Mouse (Mus musculus) embryonic facial prominence, embryonic 13.5 days (tissue): ENCODE results near the gene Slc16a11. TPM values are rescaled to one million over a fixed set of nuclear protein-coding genes. Genes with fewer than 3 reads are reported as not detected.

Experiments
- ATAC-seq: fragments of 200-750 bp; cut with Nextera tagmentation; 2 replicates; pipeline ENCODE4 v1.8.0; 2017; ENCODE audit warnings: low read depth; ENCODE audit not compliant: insufficient number of reproducible peaks, insufficient read depth, low FRiP score, low TSS enrichment
- H3K27ac ChIP-seq: fragments of 300-500 bp; sonication (generic); 2 replicates; pipeline ENCODE4 v1.5.1; 2015; ENCODE audit warnings: moderate library complexity, mild to moderate bottlenecking, inconsistent platforms
- H3K27me3 ChIP-seq: fragments of 300-500 bp; sonication (generic); 2 replicates; pipeline ENCODE4 v1.6.1; 2015; ENCODE audit warnings: mild to moderate bottlenecking, inconsistent platforms
- H3K36me3 ChIP-seq: fragments of 300-500 bp; sonication (generic); 2 replicates; pipeline ENCODE4 v1.6.1; 2015; ENCODE audit warnings: mild to moderate bottlenecking, inconsistent platforms
- H3K4me1 ChIP-seq: fragments of 300-500 bp; sonication (generic); 2 replicates; pipeline ENCODE4 v1.6.1; 2015; ENCODE audit warnings: inconsistent platforms
- H3K4me2 ChIP-seq: fragments of 300-500 bp; sonication (generic); 2 replicates; pipeline ENCODE4 v1.6.1; 2015; ENCODE audit warnings: moderate library complexity, mild to moderate bottlenecking, inconsistent platforms
- H3K4me3 ChIP-seq: fragments of 300-500 bp; sonication (generic); 2 replicates; pipeline ENCODE4 v1.5.1; 2015; ENCODE audit warnings: mild to moderate bottlenecking, inconsistent platforms
- H3K9ac ChIP-seq: fragments of 300-500 bp; sonication (generic); 2 replicates; pipeline ENCODE4 v1.6.1; 2015; ENCODE audit warnings: mild to moderate bottlenecking, inconsistent platforms
- H3K9me3 ChIP-seq: fragments of 300-500 bp; sonication (generic); 2 replicates; pipeline ENCODE4 v1.6.1; 2016; ENCODE audit warnings: inconsistent platforms
- WGBS: fragments of 180-500 bp; shearing (Covaris S2); methylation state at CpG from one replicate; pipeline ENCODE4 v1.1.7; 2015; ENCODE audit warnings: mixed read lengths; 5-methylcytosine and 5-hydroxymethylcytosine counted together
- polyA plus RNA-seq: library from polyadenylated mRNA; unstranded; fragments of >200 nt; fragmentation: Nextera tagmentation; extraction: Ambion mirVana; gene quantifications from 2 replicates; pipeline ENCODE4 v1.2.1, GENCODE M21; 2015

Slc16a11 gene
- polyA plus RNA-seq, 1 experiment from 2014 or later = 1.9 TPM

DNA sequence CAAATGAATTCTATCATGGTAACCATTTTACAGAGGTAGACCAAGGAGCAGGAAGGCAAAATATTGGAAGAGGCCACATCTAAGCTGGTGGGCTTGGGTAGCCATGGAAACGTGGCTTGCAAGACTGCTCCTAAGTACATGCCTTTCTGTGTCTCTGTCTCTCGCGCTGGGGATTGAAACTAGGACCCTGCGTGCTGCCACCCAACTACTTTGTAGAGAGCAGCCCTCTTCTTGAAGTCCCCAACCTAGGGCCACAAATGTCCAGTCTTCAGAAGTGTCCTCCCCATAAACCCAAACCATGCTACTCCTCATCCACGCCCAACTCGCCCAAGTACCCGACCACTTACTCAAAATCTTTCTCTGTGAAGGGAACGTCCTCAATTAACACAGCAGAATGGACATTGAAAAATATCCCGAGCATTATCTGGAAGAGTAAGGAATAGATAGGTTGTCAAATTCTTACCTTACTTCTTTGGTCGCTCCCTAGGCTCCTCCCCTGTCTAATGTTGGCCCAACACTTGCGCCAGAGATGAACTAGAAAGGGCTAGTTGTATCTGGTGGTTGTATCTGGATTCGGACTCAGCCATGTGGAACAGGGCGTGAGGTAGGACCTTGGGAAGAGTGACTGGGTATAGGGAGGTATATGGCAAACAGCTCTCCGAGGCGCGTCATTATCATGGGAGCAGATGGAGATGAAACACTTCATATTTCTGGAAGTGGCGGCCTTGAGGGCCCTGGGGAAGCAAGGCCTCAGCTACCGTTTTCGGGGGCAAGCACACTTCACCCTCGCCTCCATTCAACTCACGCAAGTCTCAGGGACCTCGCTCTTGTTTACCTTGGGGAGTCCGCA, 26.3 kb downstream of the Slc16a11 start:
- H3K27ac ChIP-seq = peak overlapping the region; percentile 93
- no peaks in the 10 kb centered on the region for H3K27me3 ChIP-seq
- no peak for ATAC-seq
- H3K4me1 ChIP-seq = peaks cover 45% of the 10 kb centered on the region
- peak overlapping the region; percentile 83 for H3K4me2 ChIP-seq
- H3K4me3 ChIP-seq = peak overlapping the region; percentile 81
- 13% methylated on average over 23 of the region's 23 CpGs for WGBS
- H3K36me3 ChIP-seq = peaks cover 15% of the 10 kb centered on the region
- H3K9me3 ChIP-seq = no peaks in the 10 kb centered on the region
- peak overlapping the region; percentile 87 for H3K9ac ChIP-seq

DNA sequence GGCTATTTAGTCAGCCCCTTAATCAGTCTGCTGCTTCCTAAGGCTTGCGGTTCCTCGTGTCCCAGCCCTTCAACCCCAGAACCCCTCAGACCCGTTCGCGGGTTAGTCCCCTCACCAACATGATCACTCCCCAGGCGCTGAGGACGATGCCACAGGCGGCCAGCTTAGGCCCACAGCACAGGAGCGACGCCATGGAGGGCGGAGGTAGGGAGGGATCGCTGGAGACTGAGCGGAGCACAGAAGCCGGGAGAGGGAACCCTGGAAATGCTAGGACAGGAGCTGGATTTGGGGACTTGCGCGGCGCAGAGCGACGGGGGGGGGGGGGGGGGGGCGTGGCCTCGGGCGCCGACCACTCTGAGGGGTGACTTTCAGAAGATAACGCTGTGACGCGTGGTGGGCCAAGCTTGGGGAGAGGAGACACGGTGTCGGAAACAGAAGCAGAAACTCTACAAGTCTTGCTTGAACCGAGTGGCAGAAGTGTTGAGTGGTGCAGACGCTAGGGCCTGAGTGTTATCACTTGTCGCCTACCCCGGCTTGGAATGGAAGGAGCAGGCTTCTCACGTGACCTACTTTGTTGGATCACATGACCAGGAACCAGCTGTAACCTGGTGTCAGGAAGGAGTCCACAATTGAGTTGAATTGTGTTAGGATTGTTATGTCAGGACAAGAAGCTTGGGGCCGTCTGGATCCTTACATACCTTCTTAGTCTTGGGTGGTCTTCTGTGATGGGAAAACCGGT, 27.2 kb downstream of the Slc16a11 start, which contains the start of the genes Gm21988 and Rnasek:
Gm21988 (minus strand) TSS at position 290 of the 739 bp plus-strand sequence.
Rnasek (minus strand) TSS at position 302 of the 739 bp plus-strand sequence.
- Histone ChIP-seq H3K27ac (peak within 1 kb of the TSS; percentile 93), H3K36me3 (peaks cover 14% of the 10 kb centered on the region), H3K4me2 (peak within 1 kb of the TSS; percentile 83), H3K9ac (peak within 1 kb of the TSS; percentile 87), H3K4me3 (peak within 1 kb of the TSS; percentile 81), H3K9me3 (no peaks in the 10 kb centered on the region), H3K4me1 (peaks cover 37% of the 10 kb centered on the region), H3K27me3 (0 out of 2 replicates have a peak, but pooled peaks cover 2% of the 10 kb centered on the region)
- 1% methylated on average over 33 of the region's 35 CpGs for WGBS
- no peak for ATAC-seq

DNA sequence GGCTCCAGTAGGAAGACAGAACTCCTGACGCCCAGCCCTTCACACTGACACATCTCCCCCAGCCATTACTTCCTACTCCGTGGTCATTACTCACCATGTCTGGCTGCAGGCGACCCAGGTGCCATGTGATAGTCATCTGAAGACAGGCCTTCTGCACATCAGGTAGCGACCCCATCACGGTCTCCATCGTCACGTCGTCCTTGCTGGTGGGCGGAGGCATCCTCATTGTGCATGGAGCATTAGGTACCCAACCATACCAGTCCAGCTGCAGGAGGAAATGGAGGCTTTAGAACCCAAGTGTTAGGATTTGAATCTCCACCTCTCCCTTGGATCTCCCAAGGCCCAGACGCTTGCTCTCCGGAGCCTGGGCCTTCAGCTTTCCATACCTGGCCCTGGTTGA, 30.0 kb downstream of the Slc16a11 start:
- 70% methylated on average over 11 of the region's 11 CpGs for WGBS

DNA sequence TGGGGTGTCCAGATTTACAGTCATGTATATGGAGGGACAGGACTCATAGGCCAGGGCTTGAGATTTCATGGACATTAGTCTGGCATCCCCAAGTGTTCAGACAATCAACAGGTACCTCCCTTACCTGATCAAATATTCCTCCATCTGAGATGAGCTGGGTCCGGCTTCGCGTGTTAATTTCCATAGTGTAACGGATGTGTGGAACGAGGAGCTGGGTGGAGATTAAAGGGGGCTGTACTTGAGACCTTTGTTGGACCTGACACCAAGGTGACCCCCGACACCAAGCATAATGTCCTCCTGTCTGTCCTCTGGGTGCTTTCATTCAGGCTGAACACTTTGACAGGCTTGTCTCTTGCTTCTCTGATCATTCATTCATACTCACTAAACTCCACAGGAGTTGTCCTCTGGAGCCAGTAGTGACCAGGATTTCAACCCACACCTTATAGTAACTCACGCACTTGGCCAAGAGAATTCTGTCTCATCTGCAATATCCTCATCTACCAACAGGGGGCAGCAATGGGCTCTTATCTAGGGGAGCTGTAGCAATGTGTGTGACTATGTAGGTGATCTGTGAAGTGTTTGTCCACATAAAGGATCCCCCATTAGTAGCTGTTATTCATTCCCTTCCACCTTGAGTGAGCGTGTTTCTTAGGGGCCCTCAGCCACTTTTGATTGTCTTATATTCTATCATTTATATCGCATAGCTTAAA, 34.7 kb downstream of the Slc16a11 start:
- no peak overlapping the region for H3K9ac ChIP-seq
- H3K36me3 ChIP-seq = no peaks in the 10 kb centered on the region
- no peak overlapping the region for H3K4me2 ChIP-seq
- H3K9me3 ChIP-seq = no peaks in the 10 kb centered on the region
- ATAC-seq = no peak
- H3K27me3 ChIP-seq = peaks cover 42% of the 10 kb centered on the region
- no peaks in the 10 kb centered on the region for H3K4me1 ChIP-seq
- no peak overlapping the region for H3K27ac ChIP-seq
- 49% methylated on average over 9 of the region's 9 CpGs for WGBS
- no peak overlapping the region for H3K4me3 ChIP-seq

More for the DNA sequence above, 30.0 kb downstream of the Slc16a11 start:
- no peak for ATAC-seq
- no peak overlapping the region for H3K27ac ChIP-seq
- no peaks in the 10 kb centered on the region for H3K36me3 ChIP-seq
- H3K4me3 ChIP-seq = no peak overlapping the region
- peaks cover 14% of the 10 kb centered on the region for H3K4me1 ChIP-seq
- 0 out of 2 replicates have a peak, but pooled peaks cover 10% of the 10 kb centered on the region for H3K27me3 ChIP-seq
- no peak overlapping the region for H3K9ac ChIP-seq
- H3K4me2 ChIP-seq = no peak overlapping the region
- no peaks in the 10 kb centered on the region for H3K9me3 ChIP-seq

DNA sequence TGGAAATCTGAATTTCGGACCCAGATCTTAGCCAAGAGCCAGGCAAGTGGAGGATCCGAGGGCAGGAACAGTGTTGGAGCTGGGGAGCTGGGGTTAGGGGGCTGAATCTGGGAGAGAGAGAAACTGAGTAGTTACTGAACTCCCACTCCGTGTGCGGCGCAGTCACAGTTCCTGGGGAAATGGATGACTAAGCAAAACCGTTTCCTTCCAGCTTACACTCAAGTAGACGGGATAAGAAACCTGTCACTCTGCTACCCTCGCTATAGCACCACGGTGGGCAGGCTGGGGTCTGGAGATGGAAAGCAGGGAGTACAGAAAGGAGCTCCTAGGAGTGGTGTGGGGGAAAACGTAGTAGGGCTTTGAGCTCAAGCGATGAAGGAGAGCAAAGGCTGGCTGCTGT, 37.6 kb downstream of the Slc16a11 start:
- WGBS = 65% methylated on average over 11 of the region's 11 CpGs
- Histone ChIP-seq H3K36me3 (no peaks in the 10 kb centered on the region), H3K9me3 (no peaks in the 10 kb centered on the region), H3K4me1 (peaks cover 10% of the 10 kb centered on the region), H3K4me3 (no peak overlapping the region), H3K27ac (no peak overlapping the region), H3K9ac (peak overlapping the region; percentile 6; the same call in 1 of the 2 replicates), H3K4me2 (no peak overlapping the region), H3K27me3 (peaks cover 68% of the 10 kb centered on the region)
- ATAC-seq = no peak

DNA sequence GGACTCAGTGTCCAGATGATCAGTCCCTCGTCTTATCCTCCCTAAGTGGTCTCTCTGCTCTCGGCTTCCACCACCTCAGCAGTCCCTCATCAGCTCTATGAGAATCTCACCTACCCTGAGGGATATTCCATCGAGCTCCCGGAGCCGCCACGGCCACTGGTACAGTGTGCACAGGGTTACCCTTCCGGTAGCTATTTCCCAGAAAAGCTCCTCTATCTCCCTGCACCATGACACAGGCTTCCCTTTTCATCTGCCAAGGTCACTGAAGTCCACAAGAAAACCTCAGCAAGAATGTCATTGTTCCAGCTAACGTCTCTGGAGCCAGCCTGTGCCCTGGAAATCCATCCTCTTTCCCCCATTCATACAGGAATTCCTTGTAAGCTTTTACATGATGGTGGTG, 39.3 kb downstream of the Slc16a11 start:
- Histone ChIP-seq H3K4me2 (no peak overlapping the region), H3K27me3 (peaks cover 83% of the 10 kb centered on the region), H3K36me3 (no peaks in the 10 kb centered on the region), H3K27ac (no peak overlapping the region), H3K9me3 (no peaks in the 10 kb centered on the region), H3K4me3 (no peak overlapping the region), H3K9ac (no peak overlapping the region), H3K4me1 (peaks cover 13% of the 10 kb centered on the region)
- 80% methylated on average over 8 of the region's 8 CpGs for WGBS
- no peak for ATAC-seq

DNA sequence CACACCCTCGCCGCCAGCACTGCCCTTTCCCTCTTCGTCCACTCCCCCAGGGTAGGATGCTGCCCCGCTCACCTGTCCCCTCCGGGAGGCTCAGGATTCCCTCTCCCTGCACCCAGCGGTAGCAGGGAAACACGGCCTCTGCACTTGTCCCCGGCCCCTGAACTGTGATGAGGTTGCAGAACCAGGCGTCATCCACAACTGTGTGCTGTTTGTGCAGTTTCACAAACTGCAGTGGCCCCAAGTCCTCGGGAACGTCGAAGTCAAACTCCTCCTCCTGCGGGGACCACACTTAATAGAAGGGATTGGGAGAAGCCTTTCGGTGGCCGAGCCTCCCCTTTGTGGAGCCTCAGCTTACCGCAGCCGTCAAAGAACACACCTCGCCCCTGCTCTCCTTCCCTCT, 41.8 kb downstream of the Slc16a11 start:
- peaks cover 71% of the 10 kb centered on the region for H3K27me3 ChIP-seq
- 3% methylated on average over 18 of the region's 18 CpGs for WGBS
- H3K4me2 ChIP-seq = peak overlapping the region; percentile 59
- H3K4me1 ChIP-seq = peaks cover 13% of the 10 kb centered on the region
- no peak overlapping the region for H3K27ac ChIP-seq
- no peak for ATAC-seq
- peak overlapping the region; percentile 36 for H3K4me3 ChIP-seq
- no peaks in the 10 kb centered on the region for H3K36me3 ChIP-seq
- H3K9ac ChIP-seq = peak overlapping the region; percentile 54; the same call in 1 of the 2 replicates
- no peaks in the 10 kb centered on the region for H3K9me3 ChIP-seq

DNA sequence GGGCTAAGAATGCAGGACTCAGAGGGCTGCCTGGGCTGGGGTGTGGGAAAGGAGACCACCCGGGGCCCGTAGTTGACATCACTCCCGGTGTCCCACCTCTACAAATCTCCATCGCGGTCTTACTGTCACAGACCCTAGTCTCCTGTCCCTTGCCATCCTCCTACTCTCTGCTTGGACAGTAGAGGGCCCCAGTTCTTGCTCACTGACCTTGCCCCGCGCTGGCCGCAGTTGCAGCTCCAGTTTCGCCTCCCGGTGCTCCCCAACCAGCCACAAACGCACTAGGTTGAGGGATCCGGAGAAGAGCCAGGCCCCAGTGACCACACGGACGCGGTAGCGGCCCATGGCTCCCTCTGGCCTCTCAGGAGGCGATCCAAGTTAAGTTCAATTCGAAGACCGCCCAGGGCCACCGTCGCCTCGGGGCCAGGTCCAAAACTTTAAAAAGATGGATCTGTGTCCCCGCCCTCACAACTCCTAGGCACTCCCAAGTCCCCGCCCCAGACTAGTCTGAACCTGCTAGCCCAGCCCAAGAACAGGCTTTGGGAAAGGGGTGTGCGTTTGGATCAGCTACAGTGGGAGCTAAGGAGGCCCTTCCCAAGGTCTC, 42.5 kb downstream of the Slc16a11 start, which contains the start of gene Alox12:
Alox12 (minus strand) TSS at position 423 of the 601 bp plus-strand sequence.
- no peak for ATAC-seq
- no peaks in the 10 kb centered on the region for H3K9me3 ChIP-seq
- peak within 1 kb of the TSS; percentile 54 for H3K9ac ChIP-seq
- 1% methylated on average over 25 of the region's 25 CpGs for WGBS
- H3K4me2 ChIP-seq = peak within 1 kb of the TSS; percentile 59
- peaks cover 13% of the 10 kb centered on the region for H3K4me1 ChIP-seq
- peak within 1 kb of the TSS; percentile 36 for H3K4me3 ChIP-seq
- H3K27me3 ChIP-seq = peaks cover 66% of the 10 kb centered on the region
- H3K27ac ChIP-seq = no peak within 1 kb of the TSS
- H3K36me3 ChIP-seq = no peaks in the 10 kb centered on the region

DNA sequence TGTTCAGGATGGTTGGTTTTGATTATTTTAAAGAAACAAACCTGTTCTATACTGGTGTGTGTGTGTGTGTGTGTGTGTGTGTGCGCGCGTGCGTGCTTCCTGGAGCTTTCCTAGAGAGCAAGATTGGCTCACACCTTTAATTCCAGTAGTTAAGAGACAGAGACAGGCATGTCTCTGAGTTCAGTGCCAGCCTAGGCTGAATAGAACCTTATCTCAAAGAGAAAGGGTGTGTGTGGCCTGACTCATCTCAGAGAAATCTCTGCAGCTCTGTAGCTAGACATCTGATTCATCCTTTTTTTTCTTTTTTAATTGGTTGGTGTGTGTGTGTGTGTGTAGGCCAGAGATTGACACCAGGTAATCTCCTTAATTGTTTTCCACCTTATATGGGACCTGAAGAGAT, 46.5 kb downstream of the Slc16a11 start:
- Histone ChIP-seq H3K4me2 (no peak overlapping the region), H3K9me3 (no peaks in the 10 kb centered on the region), H3K4me1 (peaks cover 12% of the 10 kb centered on the region), H3K9ac (no peak overlapping the region), H3K36me3 (no peaks in the 10 kb centered on the region), H3K27me3 (peaks cover 28% of the 10 kb centered on the region), H3K27ac (no peak overlapping the region), H3K4me3 (no peak overlapping the region)
- no peak for ATAC-seq
- 85% methylated on average over 4 of the region's 4 CpGs for WGBS

DNA sequence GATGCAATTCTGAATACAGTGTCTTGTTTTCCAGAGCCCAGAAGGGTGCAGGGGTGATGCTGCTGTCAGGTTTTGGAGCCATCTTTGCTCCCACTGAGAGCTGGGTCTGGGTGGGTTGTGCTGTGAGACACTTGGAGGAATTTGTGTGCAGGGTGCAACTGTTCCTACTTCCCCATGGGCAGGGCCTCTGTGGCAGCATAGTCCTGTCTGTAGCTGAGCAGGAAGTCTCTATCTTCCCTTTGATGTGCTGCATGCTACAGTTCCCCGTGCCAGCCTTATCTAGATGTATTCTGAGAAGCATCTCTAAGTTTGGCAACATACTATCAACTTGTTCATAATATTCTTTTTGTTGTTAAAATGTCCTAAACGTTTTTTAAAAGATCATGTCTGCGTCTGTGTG, 52.7 kb downstream of the Slc16a11 start:
- Histone ChIP-seq H3K9ac (no peak overlapping the region), H3K4me2 (no peak overlapping the region), H3K4me1 (no peaks in the 10 kb centered on the region; the same call in 1 of the 2 replicates), H3K4me3 (no peak overlapping the region), H3K27me3 (no peaks in the 10 kb centered on the region), H3K36me3 (no peaks in the 10 kb centered on the region), H3K9me3 (no peaks in the 10 kb centered on the region), H3K27ac (peak overlapping the region; percentile 34; the same call in 1 of the 2 replicates)
- no peak for ATAC-seq
- WGBS = 46% methylated on average over 3 of the region's 3 CpGs

DNA sequence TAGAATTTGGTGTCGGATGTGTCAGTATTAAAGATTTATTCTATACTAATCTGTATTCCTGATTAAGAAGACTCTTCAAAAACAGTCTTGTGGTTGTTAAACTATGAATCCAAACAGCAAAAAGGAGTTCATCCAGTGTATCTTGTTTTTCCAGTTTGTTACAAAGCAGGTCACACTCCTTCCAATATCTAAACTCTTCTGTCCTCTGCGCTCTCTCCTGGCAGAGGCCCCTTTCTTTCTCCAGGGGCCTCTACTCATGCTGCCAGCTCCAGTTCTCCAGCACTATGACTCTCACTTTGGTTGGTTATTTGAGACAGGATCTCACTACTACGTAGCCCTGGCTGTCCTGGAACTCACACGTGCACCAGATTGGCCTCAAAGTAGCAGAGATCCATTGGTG, 53.3 kb downstream of the Slc16a11 start:
- ATAC-seq = no peak
- no peak overlapping the region for H3K9ac ChIP-seq
- H3K4me2 ChIP-seq = no peak overlapping the region
- H3K27ac ChIP-seq = peak overlapping the region; percentile 39; the same call in 1 of the 2 replicates
- H3K9me3 ChIP-seq = no peaks in the 10 kb centered on the region
- H3K4me3 ChIP-seq = no peak overlapping the region
- H3K36me3 ChIP-seq = no peaks in the 10 kb centered on the region
- no peaks in the 10 kb centered on the region; the same call in 1 of the 2 replicates for H3K4me1 ChIP-seq
- no peaks in the 10 kb centered on the region for H3K27me3 ChIP-seq
- 58% methylated on average over 4 of the region's 4 CpGs for WGBS
